Mouse (Mus musculus) frontal cortex, postnatal 36 days (tissue): ENCODE results near the gene 1700001C02Rik.

ENCODE experiments used
- DNase-seq, 2 experiments: peaks; one replicate each; pipeline ENCODE4 v3.0.0; 2022; ENCODE audit warnings: low spot score in 2 of 2

1700001C02Rik gene

GRCm38 (mm10) chr5:30465861-30466260 is at the start of gene 1700001C02Rik:
Gene 1700001C02Rik (plus strand): TSS chr5:30466047.
- DNase-seq, result no peak

GRCm38 (mm10) chr5:30416665-30417064 is 49.2 kb upstream of the 1700001C02Rik start:
- DNase-seq, result no peak

GRCm38 (mm10) chr5:30423121-30423520 is 42.7 kb upstream of the 1700001C02Rik start:
- no peak for DNase-seq

- peak; percentile 24 to 51 for DNase-seq
Measured at GRCm38 (mm10) chr5:30423572-30424244, 42.1 kb upstream of the 1700001C02Rik start.

- no peak for DNase-seq
Measured at GRCm38 (mm10) chr5:30427406-30427805, 38.4 kb upstream of the 1700001C02Rik start.

- no peak for DNase-seq
Measured at GRCm38 (mm10) chr5:30438931-30439330, 26.9 kb upstream of the 1700001C02Rik start.

GRCm38 (mm10) chr5:30440308-30440906 is 25.4 kb upstream of the 1700001C02Rik start:
- no peak for DNase-seq

GRCm38 (mm10) chr5:30442196-30442595 is 23.7 kb upstream of the 1700001C02Rik start:
- peak in 1 of 2 experiments; percentile 22 for DNase-seq

- DNase-seq, result no peak
Measured at GRCm38 (mm10) chr5:30444327-30444895, 21.4 kb upstream of the 1700001C02Rik start.

- peak in 1 of 2 experiments; percentile 46 for DNase-seq
Measured at GRCm38 (mm10) chr5:30456056-30456455, 9.8 kb upstream of the 1700001C02Rik start.

- DNase-seq, result no peak
Measured at GRCm38 (mm10) chr5:30460155-30460554, 5.7 kb upstream of the 1700001C02Rik start.

- DNase-seq, result peak; percentile 57 to 66
Measured at GRCm38 (mm10) chr5:30461821-30462220, 4.0 kb upstream of the 1700001C02Rik start, which contains the start of gene Otof. Gene Otof (minus strand): TSS chr5:30461932.

- no peak for DNase-seq
Measured at GRCm38 (mm10) chr5:30466315-30466714, 468 bp downstream of the 1700001C02Rik start.

- no peak for DNase-seq
Measured at GRCm38 (mm10) chr5:30470454-30470853, 4.6 kb downstream of the 1700001C02Rik start.

GRCm38 (mm10) chr5:30472148-30472547 is 6.3 kb downstream of the 1700001C02Rik start:
- no peak for DNase-seq

GRCm38 (mm10) chr5:30476534-30476933 is 10.7 kb downstream of the 1700001C02Rik start:
- DNase-seq, result peak in 1 of 2 experiments; percentile 19

GRCm38 (mm10) chr5:30482319-30482718 is 16.5 kb downstream of the 1700001C02Rik start:
- peak; percentile 71 to 72 for DNase-seq

- no peak for DNase-seq
Measured at GRCm38 (mm10) chr5:30483533-30483932, 17.7 kb downstream of the 1700001C02Rik start.

GRCm38 (mm10) chr5:30484591-30484990 is 18.7 kb downstream of the 1700001C02Rik start:
- DNase-seq, result no peak

- DNase-seq, result no peak
Measured at GRCm38 (mm10) chr5:30485136-30485535, 19.3 kb downstream of the 1700001C02Rik start.

- DNase-seq, result no peak
Measured at GRCm38 (mm10) chr5:30490215-30490614, 24.4 kb downstream of the 1700001C02Rik start.

GRCm38 (mm10) chr5:30490845-30491244 is 25.0 kb downstream of the 1700001C02Rik start:
- DNase-seq, result no peak

GRCm38 (mm10) chr5:30493723-30494122 is 27.9 kb downstream of the 1700001C02Rik start:
- DNase-seq, result no peak
